Mouse (Mus musculus): ENCODE results near the gene Itpka. TPM values are rescaled to one million over a fixed set of nuclear protein-coding genes. Genes with fewer than 3 reads are reported as not detected.
"Not testable (repeated sequence)": the region's sequence is repeated elsewhere in the genome, so short reads cannot be mapped to it uniquely, and the experiment has no call there.

Itpka gene
- polyA plus RNA-seq, 1 experiment: 2.0 TPM

DNA sequence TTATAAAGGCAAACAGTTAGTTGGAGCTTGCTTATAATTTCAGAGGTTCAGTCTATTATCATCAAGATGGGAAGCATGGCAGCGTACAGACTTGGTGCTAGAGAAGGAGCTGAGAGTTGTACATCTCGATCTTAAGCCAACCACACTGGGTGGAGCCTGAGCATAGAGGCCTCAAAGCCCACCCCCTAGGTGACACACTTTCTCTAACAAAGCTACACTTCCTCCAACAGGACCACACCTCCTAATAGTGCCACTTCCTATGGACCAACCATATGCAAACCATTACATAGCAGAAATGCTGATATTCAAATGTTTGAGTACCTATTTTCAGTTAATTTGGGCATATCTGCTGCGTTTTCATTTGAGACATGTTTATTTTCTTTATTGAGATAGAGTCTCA is 32.1 kb upstream of the Itpka start:
- TF ChIP-seq POLR2A (IDR thresholded peaks at IDR 0.05; ENCODE audit: low read depth, low read length) (no peak), CTCF (conservative IDR thresholded peaks at IDR 0.05; ENCODE audit: insufficient read depth, insufficient read length, low read depth, low read length) (no peak)
- WGBS: 93% methylated on average over 3 of the region's 3 CpGs
- peaks cover 10% of the 10 kb centered on the region for H3K36me3 ChIP-seq (ENCODE audit: control insufficient read depth, insufficient read depth, low read length)
- no peaks in the 10 kb centered on the region for H3K27me3 ChIP-seq (replicated peaks; ENCODE audit: control insufficient read depth, insufficient read depth, low read length)
- H3K4me1 ChIP-seq (ENCODE audit: control insufficient read depth, insufficient read depth, low read length): no peaks in the 10 kb centered on the region
- DNase-seq: no peak
- H3K27ac ChIP-seq (ENCODE audit: insufficient read depth, low read depth, low read length): no peak overlapping the region
- H3K4me3 ChIP-seq (ENCODE audit: insufficient read depth, low read depth, low read length): no peak overlapping the region

DNA sequence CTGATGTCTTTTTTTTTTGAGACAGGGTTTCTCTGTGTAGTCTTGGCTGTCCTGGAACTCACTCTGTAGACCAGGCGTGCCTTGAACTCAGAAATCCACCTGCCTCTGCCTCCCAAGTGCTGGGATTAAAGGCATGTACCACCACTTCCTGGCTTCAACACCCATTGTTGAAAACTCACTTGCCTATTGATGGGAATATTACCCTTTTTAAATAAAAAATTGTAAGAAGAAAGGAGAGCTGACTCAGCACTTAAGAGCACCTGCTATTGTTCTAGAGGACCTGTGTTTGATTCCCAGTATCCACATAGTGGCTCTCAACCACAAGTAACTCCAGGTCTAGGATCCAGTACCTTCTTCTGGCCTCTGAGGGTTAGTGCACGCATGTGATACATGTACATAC is 26.3 kb upstream of the Itpka start:
- H3K27me3 ChIP-seq (replicated peaks; ENCODE audit: control insufficient read depth, insufficient read depth, low read length); H3K27ac ChIP-seq (ENCODE audit: insufficient read depth, low read depth, low read length); H3K36me3 ChIP-seq (ENCODE audit: control insufficient read depth, insufficient read depth, low read length); DNase-seq; H3K4me1 ChIP-seq (ENCODE audit: control insufficient read depth, insufficient read depth, low read length); H3K4me3 ChIP-seq (ENCODE audit: insufficient read depth, low read depth, low read length): not testable (repeated sequence)
- 98% methylated on average over 2 of the region's 2 CpGs for WGBS

DNA sequence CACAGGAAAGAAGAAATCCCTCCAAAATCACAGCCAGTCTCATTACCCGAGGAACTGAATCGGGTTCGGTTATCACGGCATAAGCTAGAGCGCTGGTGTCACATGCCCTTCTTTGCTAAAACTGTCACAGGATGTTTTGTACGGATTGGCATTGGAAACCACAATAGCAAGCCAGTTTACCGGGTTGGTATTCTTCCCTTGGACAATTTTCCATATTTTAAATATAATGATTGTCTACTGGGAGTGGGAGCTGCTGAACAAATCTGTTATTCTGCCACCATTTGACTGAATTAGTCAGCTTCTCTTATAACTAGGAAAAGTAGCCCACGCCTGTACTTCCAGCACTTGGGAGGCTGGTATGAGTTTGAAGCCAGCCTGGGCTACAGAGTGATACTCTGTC is 21.1 kb upstream of the Itpka start:
- no peak overlapping the region for H3K4me3 ChIP-seq (ENCODE audit: insufficient read depth, low read depth, low read length)
- H3K36me3 ChIP-seq (ENCODE audit: control insufficient read depth, insufficient read depth, low read length): peaks cover 11% of the 10 kb centered on the region
- no peak for DNase-seq
- H3K4me1 ChIP-seq (ENCODE audit: control insufficient read depth, insufficient read depth, low read length): no peaks in the 10 kb centered on the region
- no peak for TF ChIP-seq POLR2A (IDR thresholded peaks at IDR 0.05; ENCODE audit: low read depth, low read length)
- no peak for TF ChIP-seq CTCF (conservative IDR thresholded peaks at IDR 0.05; ENCODE audit: insufficient read depth, insufficient read length, low read depth, low read length)
- H3K27ac ChIP-seq (ENCODE audit: insufficient read depth, low read depth, low read length): no peak overlapping the region
- H3K27me3 ChIP-seq (replicated peaks; ENCODE audit: control insufficient read depth, insufficient read depth, low read length): no peaks in the 10 kb centered on the region
- 95% methylated on average over 8 of the region's 8 CpGs for WGBS

DNA sequence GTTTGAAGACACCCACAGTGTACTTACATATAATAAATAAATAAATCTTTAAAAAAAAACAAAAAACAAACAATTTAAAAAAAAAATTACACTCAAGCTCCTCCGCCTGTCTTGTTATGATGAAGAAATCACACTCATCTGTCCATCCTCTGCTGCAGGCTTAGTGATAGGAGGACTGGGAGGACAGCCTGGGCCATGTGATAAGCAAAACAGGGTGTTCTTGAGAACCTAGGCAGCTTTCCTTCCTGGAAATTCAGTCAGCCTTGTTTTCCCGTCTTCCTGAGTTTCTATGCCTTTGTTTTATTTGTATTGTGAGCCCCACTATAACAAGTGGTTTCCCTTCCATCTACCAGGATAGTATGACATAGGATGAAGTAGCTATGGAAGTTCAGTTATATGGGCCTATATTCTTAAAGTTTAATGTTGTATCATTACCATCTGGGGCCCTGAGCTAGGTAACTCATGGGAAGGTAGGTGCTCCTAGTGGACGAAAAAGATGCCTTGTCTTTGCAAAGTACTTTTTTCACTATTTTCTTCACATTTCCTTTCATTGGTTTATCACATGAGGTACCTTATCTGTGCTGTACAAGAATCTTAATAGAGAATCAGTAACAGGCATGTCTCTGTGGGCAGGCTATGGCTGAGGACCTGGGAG is 14.2 kb upstream of the Itpka start:
- Histone ChIP-seq H3K36me3 (ENCODE audit: control insufficient read depth, insufficient read depth, low read length) (peaks cover 14% of the 10 kb centered on the region), H3K4me3 (ENCODE audit: insufficient read depth, low read depth, low read length) (no peak overlapping the region), H3K4me1 (ENCODE audit: control insufficient read depth, insufficient read depth, low read length) (no peaks in the 10 kb centered on the region), H3K27ac (ENCODE audit: insufficient read depth, low read depth, low read length) (no peak overlapping the region), H3K27me3 (replicated peaks; ENCODE audit: control insufficient read depth, insufficient read depth, low read length) (no peaks in the 10 kb centered on the region)
- 89% methylated on average over 3 of the region's 3 CpGs for WGBS
- no peak for TF ChIP-seq POLR2A (IDR thresholded peaks at IDR 0.05; ENCODE audit: low read depth, low read length)
- no peak for TF ChIP-seq CTCF (conservative IDR thresholded peaks at IDR 0.05; ENCODE audit: insufficient read depth, insufficient read length, low read depth, low read length)
- no peak for DNase-seq

DNA sequence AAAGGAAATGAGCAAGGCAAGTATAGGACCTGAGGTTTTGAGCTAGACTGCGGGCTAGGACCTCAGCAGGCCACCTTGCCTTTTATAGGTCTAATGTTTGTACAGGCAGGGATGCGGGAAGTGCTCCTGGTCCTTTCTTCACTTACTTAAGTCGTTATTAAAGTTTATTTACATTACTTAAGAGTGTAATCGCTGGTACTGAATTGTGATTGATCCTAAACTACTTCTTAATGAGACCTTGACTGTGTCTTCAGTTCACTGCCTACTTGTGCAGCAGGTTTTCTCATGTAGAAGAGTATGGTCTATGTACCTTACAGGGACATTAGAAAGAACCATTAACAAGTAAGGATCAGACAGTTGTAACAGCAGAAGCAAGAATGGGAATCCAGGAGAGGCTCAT is 11.4 kb upstream of the Itpka start:
- H3K27me3 ChIP-seq (replicated peaks; ENCODE audit: control insufficient read depth, insufficient read depth, low read length): no peaks in the 10 kb centered on the region
- H3K4me1 ChIP-seq (ENCODE audit: control insufficient read depth, insufficient read depth, low read length): no peaks in the 10 kb centered on the region
- DNase-seq: no peak
- H3K36me3 ChIP-seq (ENCODE audit: control insufficient read depth, insufficient read depth, low read length): peaks cover 13% of the 10 kb centered on the region
- no peak overlapping the region for H3K4me3 ChIP-seq (ENCODE audit: insufficient read depth, low read depth, low read length)
- TF ChIP-seq POLR2A (IDR thresholded peaks at IDR 0.05; ENCODE audit: low read depth, low read length): no peak
- 81% methylated on average over 4 of the region's 4 CpGs for WGBS
- H3K27ac ChIP-seq (ENCODE audit: insufficient read depth, low read depth, low read length): no peak overlapping the region

DNA sequence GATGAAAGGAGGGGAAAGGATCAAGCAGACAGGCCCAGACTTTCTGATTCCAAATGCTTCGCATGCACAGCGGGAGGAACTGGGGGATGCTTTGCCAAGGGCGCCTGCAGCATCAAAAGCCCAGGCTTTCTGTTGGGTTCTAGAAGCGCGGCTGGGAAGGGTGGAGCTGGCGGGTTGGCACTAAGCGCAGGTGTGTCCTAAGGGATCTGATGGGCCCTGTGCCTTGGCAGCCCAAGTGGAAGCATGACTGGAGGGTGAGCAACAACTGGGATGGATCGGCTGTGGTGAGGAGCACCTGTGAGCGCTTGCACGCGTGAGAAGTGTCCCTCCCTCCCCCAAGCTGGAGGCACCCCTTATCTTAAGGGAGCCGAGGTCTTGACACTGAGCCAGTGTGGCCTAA is 5.0 kb upstream of the Itpka start:
- no peak overlapping the region for H3K27ac ChIP-seq (ENCODE audit: insufficient read depth, low read depth, low read length)
- no peak overlapping the region for H3K4me3 ChIP-seq (ENCODE audit: insufficient read depth, low read depth, low read length)
- peaks cover 3% of the 10 kb centered on the region; the same call in 1 of the 2 replicates for H3K36me3 ChIP-seq (ENCODE audit: control insufficient read depth, insufficient read depth, low read length)
- no peak for DNase-seq
- H3K4me1 ChIP-seq (ENCODE audit: control insufficient read depth, insufficient read depth, low read length): no peaks in the 10 kb centered on the region
- WGBS: 26% methylated on average over 12 of the region's 12 CpGs
- H3K27me3 ChIP-seq (replicated peaks; ENCODE audit: control insufficient read depth, insufficient read depth, low read length): no peaks in the 10 kb centered on the region
- TF ChIP-seq CTCF (conservative IDR thresholded peaks at IDR 0.05; ENCODE audit: insufficient read depth, insufficient read length, low read depth, low read length): no peak
- no peak for TF ChIP-seq POLR2A (IDR thresholded peaks at IDR 0.05; ENCODE audit: low read depth, low read length)

DNA sequence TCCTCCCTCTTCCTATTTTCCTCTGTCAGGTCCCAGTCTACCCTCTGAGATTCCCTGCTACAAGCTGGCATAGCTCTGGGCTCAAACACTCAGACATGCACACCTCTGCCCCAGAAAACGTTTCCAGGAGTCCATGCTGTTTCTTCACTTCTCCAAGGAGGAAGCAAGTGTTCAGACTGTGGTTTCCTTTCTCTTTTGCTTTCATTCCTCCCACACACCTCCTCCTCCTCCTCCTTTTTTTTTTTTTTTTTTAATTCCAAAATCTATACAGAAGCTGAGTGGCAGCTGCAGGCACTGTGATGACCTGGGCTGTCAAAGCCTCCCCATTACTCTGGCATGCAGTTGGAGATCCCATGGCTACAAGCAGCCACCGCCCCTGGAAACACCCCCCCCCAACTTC is 1.6 kb upstream of the Itpka start:
- no peak overlapping the region for H3K27ac ChIP-seq (ENCODE audit: insufficient read depth, low read depth, low read length)
- no peaks in the 10 kb centered on the region for H3K27me3 ChIP-seq (replicated peaks; ENCODE audit: control insufficient read depth, insufficient read depth, low read length)
- H3K36me3 ChIP-seq (ENCODE audit: control insufficient read depth, insufficient read depth, low read length): no peaks in the 10 kb centered on the region
- H3K4me1 ChIP-seq (ENCODE audit: control insufficient read depth, insufficient read depth, low read length): no peaks in the 10 kb centered on the region
- H3K4me3 ChIP-seq (ENCODE audit: insufficient read depth, low read depth, low read length): no peak overlapping the region
- WGBS: 61% methylated on average over 2 of the region's 2 CpGs
- TF ChIP-seq POLR2A (IDR thresholded peaks at IDR 0.05; ENCODE audit: low read depth, low read length) (no peak), CTCF (conservative IDR thresholded peaks at IDR 0.05; ENCODE audit: insufficient read depth, insufficient read length, low read depth, low read length) (no peak)
- no peak for DNase-seq
